Mouse (Mus musculus): ENCODE measurements around the gene Kmt5b. TPM values are rescaled to one million over a fixed set of nuclear protein-coding genes. Genes with fewer than 3 reads are reported as not detected.

The Kmt5b gene
- 56.7 and 61.6 TPM in 2 replicates for polyA plus RNA-seq (2015; fragmentation: Nextera tagmentation; extraction: Ambion mirVana)

GRCm38 (mm10) chr19:3767276-3767780 lies at the start of gene Kmt5b:
Gene Kmt5b (plus strand): TSS chr19:3767421.
- H3K9me3 ChIP-seq, result no peaks in the 10 kb centered on the region
- peak within 1 kb of the TSS; percentile 96 for H3K4me3 ChIP-seq (replicated peaks)
- H3K27ac ChIP-seq, result peak within 1 kb of the TSS; percentile 100
- H3K9ac ChIP-seq (replicated peaks), result peak within 1 kb of the TSS; percentile 100
- H3K4me1 ChIP-seq (replicated peaks), result peaks cover 27% of the 10 kb centered on the region
- WGBS, result under 1% methylated on average over 39 of the region's 39 CpGs
- H3K4me2 ChIP-seq (replicated peaks), result peak within 1 kb of the TSS; percentile 92
- H3K27me3 ChIP-seq, result no peaks in the 10 kb centered on the region
- H3K36me3 ChIP-seq, result 0 out of 2 replicates have a peak, but pooled peaks cover 4% of the 10 kb centered on the region
- ATAC-seq, result peak; percentile 69

GRCm38 (mm10) chr19:3718481-3719361 lies 48.5 kb upstream of the Kmt5b start:
- no peak overlapping the region for H3K27ac ChIP-seq
- H3K27me3 ChIP-seq, result no peaks in the 10 kb centered on the region
- peak; percentile 85 for ATAC-seq
- H3K4me1 ChIP-seq (replicated peaks), result peaks cover 14% of the 10 kb centered on the region
- H3K9ac ChIP-seq (replicated peaks), result peak overlapping the region; percentile 32; the same call in 1 of the 2 replicates
- H3K4me2 ChIP-seq (replicated peaks), result peak overlapping the region; percentile 68
- WGBS, result 43% methylated on average over 19 of the region's 19 CpGs
- peaks cover 5% of the 10 kb centered on the region; the same call in 1 of the 2 replicates for H3K9me3 ChIP-seq
- H3K4me3 ChIP-seq (replicated peaks), result peak overlapping the region; percentile 37
- peaks cover 44% of the 10 kb centered on the region for H3K36me3 ChIP-seq

- ATAC-seq, result peak; percentile 75
- H3K36me3 ChIP-seq, result peaks cover 41% of the 10 kb centered on the region
- peak overlapping the region; percentile 68 for H3K4me2 ChIP-seq (replicated peaks)
- H3K4me3 ChIP-seq (replicated peaks), result peak overlapping the region; percentile 37
- H3K27ac ChIP-seq, result no peak overlapping the region
- H3K9ac ChIP-seq (replicated peaks), result peak overlapping the region; percentile 32; the same call in 1 of the 2 replicates
- H3K27me3 ChIP-seq, result no peaks in the 10 kb centered on the region
- 1% methylated on average over 27 of the region's 27 CpGs for WGBS
- peaks cover 14% of the 10 kb centered on the region for H3K4me1 ChIP-seq (replicated peaks)
- H3K9me3 ChIP-seq, result peaks cover 5% of the 10 kb centered on the region; the same call in 1 of the 2 replicates
These were observed 47.8 kb upstream of the Kmt5b start for GRCm38 (mm10) chr19:3719362-3719891.

- Histone ChIP-seq H3K4me2 (replicated peaks) (no peak overlapping the region), H3K9ac (replicated peaks) (no peak overlapping the region), H3K27me3 (no peaks in the 10 kb centered on the region), H3K36me3 (peaks cover 5% of the 10 kb centered on the region), H3K27ac (no peak overlapping the region), H3K9me3 (peaks cover 5% of the 10 kb centered on the region; the same call in 1 of the 2 replicates), H3K4me1 (replicated peaks) (peaks cover 14% of the 10 kb centered on the region), H3K4me3 (replicated peaks) (no peak overlapping the region)
- no peak for ATAC-seq
- 92% methylated on average over 9 of the region's 9 CpGs for WGBS
These were observed 44.1 kb upstream of the Kmt5b start for GRCm38 (mm10) chr19:3723170-3723569.

- no peak overlapping the region for H3K4me2 ChIP-seq (replicated peaks)
- no peak overlapping the region for H3K27ac ChIP-seq
- no peaks in the 10 kb centered on the region for H3K27me3 ChIP-seq
- no peak overlapping the region for H3K4me3 ChIP-seq (replicated peaks)
- H3K9me3 ChIP-seq, result peaks cover 5% of the 10 kb centered on the region; the same call in 1 of the 2 replicates
- no peak for ATAC-seq
- H3K9ac ChIP-seq (replicated peaks), result no peak overlapping the region
- no peaks in the 10 kb centered on the region for H3K36me3 ChIP-seq
- WGBS, result 78% methylated on average over 4 of the region's 4 CpGs
- peaks cover 12% of the 10 kb centered on the region for H3K4me1 ChIP-seq (replicated peaks)
These were observed 43.3 kb upstream of the Kmt5b start for GRCm38 (mm10) chr19:3723904-3724303.

GRCm38 (mm10) chr19:3724779-3725178 lies 42.4 kb upstream of the Kmt5b start:
- WGBS, result 29% methylated on average over 1 of the region's 1 CpGs
- H3K36me3 ChIP-seq, result no peaks in the 10 kb centered on the region
- ATAC-seq, result no peak
- peaks cover 5% of the 10 kb centered on the region; the same call in 1 of the 2 replicates for H3K9me3 ChIP-seq
- H3K9ac ChIP-seq (replicated peaks), result no peak overlapping the region
- no peaks in the 10 kb centered on the region for H3K27me3 ChIP-seq
- H3K4me1 ChIP-seq (replicated peaks), result peaks cover 3% of the 10 kb centered on the region; the same call in 1 of the 2 replicates
- H3K27ac ChIP-seq, result no peak overlapping the region
- H3K4me2 ChIP-seq (replicated peaks), result no peak overlapping the region
- H3K4me3 ChIP-seq (replicated peaks), result no peak overlapping the region

GRCm38 (mm10) chr19:3728901-3729300 lies 38.3 kb upstream of the Kmt5b start:
- no peak overlapping the region for H3K27ac ChIP-seq
- H3K4me1 ChIP-seq (replicated peaks), result no peaks in the 10 kb centered on the region
- H3K9me3 ChIP-seq, result no peaks in the 10 kb centered on the region
- no peak overlapping the region for H3K4me2 ChIP-seq (replicated peaks)
- no peak for ATAC-seq
- H3K4me3 ChIP-seq (replicated peaks), result no peak overlapping the region
- no peaks in the 10 kb centered on the region for H3K36me3 ChIP-seq
- WGBS, result 69% methylated on average over 2 of the region's 2 CpGs
- H3K9ac ChIP-seq (replicated peaks), result no peak overlapping the region
- no peaks in the 10 kb centered on the region for H3K27me3 ChIP-seq

- Histone ChIP-seq H3K4me2 (replicated peaks) (no peak overlapping the region), H3K36me3 (no peaks in the 10 kb centered on the region), H3K9ac (replicated peaks) (no peak overlapping the region), H3K4me3 (replicated peaks) (no peak overlapping the region), H3K27ac (no peak overlapping the region), H3K9me3 (no peaks in the 10 kb centered on the region), H3K27me3 (no peaks in the 10 kb centered on the region), H3K4me1 (replicated peaks) (no peaks in the 10 kb centered on the region)
- no peak for ATAC-seq
- 87% methylated on average over 7 of the region's 7 CpGs for WGBS
These were observed 36.2 kb upstream of the Kmt5b start for GRCm38 (mm10) chr19:3730781-3731646.

- no peak overlapping the region for H3K4me2 ChIP-seq (replicated peaks)
- no peaks in the 10 kb centered on the region for H3K27me3 ChIP-seq
- H3K27ac ChIP-seq, result no peak overlapping the region
- H3K36me3 ChIP-seq, result no peaks in the 10 kb centered on the region
- no peak for ATAC-seq
- H3K9me3 ChIP-seq, result no peaks in the 10 kb centered on the region
- 87% methylated on average over 3 of the region's 3 CpGs for WGBS
- H3K4me1 ChIP-seq (replicated peaks), result no peaks in the 10 kb centered on the region
- H3K9ac ChIP-seq (replicated peaks), result no peak overlapping the region
- H3K4me3 ChIP-seq (replicated peaks), result no peak overlapping the region
These were observed 31.2 kb upstream of the Kmt5b start for GRCm38 (mm10) chr19:3736001-3736400.

GRCm38 (mm10) chr19:3739650-3740049 lies 27.6 kb upstream of the Kmt5b start:
- H3K9ac ChIP-seq (replicated peaks), result no peak overlapping the region
- no peak for ATAC-seq
- H3K4me1 ChIP-seq (replicated peaks), result peaks cover 18% of the 10 kb centered on the region
- 92% methylated on average over 7 of the region's 7 CpGs for WGBS
- no peak overlapping the region for H3K4me2 ChIP-seq (replicated peaks)
- H3K9me3 ChIP-seq, result no peaks in the 10 kb centered on the region
- no peaks in the 10 kb centered on the region for H3K27me3 ChIP-seq
- H3K4me3 ChIP-seq (replicated peaks), result no peak overlapping the region
- H3K36me3 ChIP-seq, result no peaks in the 10 kb centered on the region
- no peak overlapping the region for H3K27ac ChIP-seq

- H3K9me3 ChIP-seq, result no peaks in the 10 kb centered on the region
- no peak overlapping the region; the same call in 1 of the 2 replicates for H3K9ac ChIP-seq (replicated peaks)
- 34% methylated on average over 4 of the region's 4 CpGs for WGBS
- no peaks in the 10 kb centered on the region for H3K27me3 ChIP-seq
- H3K4me1 ChIP-seq (replicated peaks), result peaks cover 18% of the 10 kb centered on the region
- H3K4me2 ChIP-seq (replicated peaks), result peak overlapping the region; percentile 55
- no peaks in the 10 kb centered on the region for H3K36me3 ChIP-seq
- H3K4me3 ChIP-seq (replicated peaks), result peak overlapping the region; percentile 9; the same call in 1 of the 2 replicates
- peak overlapping the region; percentile 71 for H3K27ac ChIP-seq
- ATAC-seq, result peak; percentile 38; the same call in 1 of the 2 replicates
These were observed 24.5 kb upstream of the Kmt5b start for GRCm38 (mm10) chr19:3742716-3743115.

All from midbrain, embryonic 13.5 days (tissue).